Mouse (Mus musculus) liver, embryonic 11.5 days (tissue): ENCODE results near the gene Oaz1. TPM values are rescaled to one million over a fixed set of nuclear protein-coding genes. Genes with fewer than 3 reads are reported as not detected.

ENCODE experiments used
- ATAC-seq: fragments of 200-750 bp; cut with Nextera tagmentation; replicated peaks from 2 replicates; pipeline ENCODE4 v1.8.0; 2017; ENCODE audit warnings: moderate number of reproducible peaks, mild to moderate bottlenecking, moderate TSS enrichment, moderate library complexity; ENCODE audit not compliant: low FRiP score
- DNase-seq: peaks from one replicate; pipeline ENCODE4 v3.0.0-alpha.2; 2017; ENCODE audit warnings: low spot score
- H3K27ac ChIP-seq: fragments of 300-500 bp; sonication (generic); 2 replicates; pipeline ENCODE4 v1.5.1; 2014; ENCODE audit warnings: mild to moderate bottlenecking, low read depth, low read length, control low read depth
- H3K27me3 ChIP-seq: fragments of 300-500 bp; sonication (generic); replicated peaks from 2 replicates; pipeline ENCODE4 v1.6.1; 2014; ENCODE audit warnings: low read length, mixed read lengths; ENCODE audit not compliant: control insufficient read depth, insufficient read depth
- H3K36me3 ChIP-seq: fragments of 300-500 bp; sonication (generic); 2 replicates; pipeline ENCODE4 v1.6.1; 2014; ENCODE audit warnings: mild to moderate bottlenecking, low read length, moderate library complexity, mixed read lengths; ENCODE audit not compliant: control insufficient read depth, insufficient read depth
- H3K4me1 ChIP-seq: fragments of 300-500 bp; sonication (generic); replicated peaks from 2 replicates; pipeline ENCODE4 v1.6.1; 2014; ENCODE audit warnings: low read length, mixed read lengths; ENCODE audit not compliant: control insufficient read depth, insufficient read depth
- H3K4me2 ChIP-seq: fragments of 300-500 bp; sonication (generic); 2 replicates; pipeline ENCODE4 v1.6.1; 2014; ENCODE audit warnings: mild to moderate bottlenecking, control low read depth, moderate library complexity
- H3K4me3 ChIP-seq: fragments of 300-500 bp; sonication (generic); 2 replicates; pipeline ENCODE4 v1.5.1; 2014; ENCODE audit warnings: low read depth, low read length, control low read depth
- H3K9ac ChIP-seq: fragments of 300-500 bp; sonication (generic); 2 replicates; pipeline ENCODE4 v1.6.1; 2014; ENCODE audit warnings: low read depth, low read length, control low read depth
- H3K9me3 ChIP-seq: fragments of 300-500 bp; sonication (generic); 2 replicates; pipeline ENCODE4 v1.6.1; 2016; ENCODE audit warnings: low read length, inconsistent platforms, mixed read lengths; ENCODE audit not compliant: control insufficient read depth
- WGBS: fragments of 180-500 bp; shearing (Covaris S2); extraction: QIAGEN DNeasy Blood & Tissue Kit; methylation state at CpG from one replicate; pipeline ENCODE4 v1.1.7; 2014; 5-methylcytosine and 5-hydroxymethylcytosine counted together
- polyA plus RNA-seq: library from polyadenylated mRNA; unstranded; fragments of >200 nt; fragmentation: Nextera tagmentation; extraction: Ambion mirVana; gene quantifications from 2 replicates; pipeline ENCODE4 v1.2.1, GENCODE M21; 2014

Oaz1 gene
- polyA plus RNA-seq, 1 experiment from 2014 or later = 1,800 TPM

- no peak within 1 kb of the TSS for H3K27ac ChIP-seq
Measured at GRCm38 (mm10) chr10:80843931-80844547, 17.6 kb downstream of the Oaz1 start, which contains the start of gene Lingo3. Lingo3 (minus strand) TSS chr10:80844039.

GRCm38 (mm10) chr10:80845055-80845693, 18.7 kb downstream of the Oaz1 start:
- Histone ChIP-seq H3K4me3 (no peak overlapping the region), H3K36me3 (no peaks in the 10 kb centered on the region; the same call in 1 of the 2 replicates), H3K9ac (no peak overlapping the region), H3K9me3 (no peaks in the 10 kb centered on the region), H3K27ac (no peak overlapping the region), H3K4me2 (no peak overlapping the region; the same call in 1 of the 2 replicates), H3K27me3 (peaks cover 61% of the 10 kb centered on the region), H3K4me1 (peaks cover 15% of the 10 kb centered on the region)
- no peak for DNase-seq
- 66% methylated on average over 8 of the region's 8 CpGs for WGBS
- ATAC-seq = no peak

More at GRCm38 (mm10) chr10:80843931-80844547, 17.6 kb downstream of the Oaz1 start, which contains the start of gene Lingo3:
- Histone ChIP-seq H3K4me1 (peaks cover 12% of the 10 kb centered on the region), H3K9ac (no peak within 1 kb of the TSS), H3K27me3 (peaks cover 61% of the 10 kb centered on the region), H3K4me3 (peak within 1 kb of the TSS; percentile 36), H3K4me2 (peak within 1 kb of the TSS; percentile 65), H3K9me3 (no peaks in the 10 kb centered on the region), H3K36me3 (no peaks in the 10 kb centered on the region)
- DNase-seq (no peak), ATAC-seq (no peak)
- 6% methylated on average over 51 of the region's 51 CpGs for WGBS

GRCm38 (mm10) chr10:80845732-80846131, 19.3 kb downstream of the Oaz1 start:
- H3K4me3 ChIP-seq = no peak overlapping the region
- peaks cover 15% of the 10 kb centered on the region for H3K4me1 ChIP-seq
- no peak overlapping the region for H3K9ac ChIP-seq
- peaks cover 59% of the 10 kb centered on the region for H3K27me3 ChIP-seq
- DNase-seq (no peak), ATAC-seq (no peak)
- no peaks in the 10 kb centered on the region for H3K9me3 ChIP-seq
- H3K36me3 ChIP-seq = no peaks in the 10 kb centered on the region; the same call in 1 of the 2 replicates
- 76% methylated on average over 12 of the region's 12 CpGs for WGBS
- no peak overlapping the region for H3K4me2 ChIP-seq
- H3K27ac ChIP-seq = no peak overlapping the region

GRCm38 (mm10) chr10:80848571-80848970, 22.1 kb downstream of the Oaz1 start:
- Histone ChIP-seq H3K9me3 (no peaks in the 10 kb centered on the region), H3K4me2 (no peak overlapping the region), H3K36me3 (peaks cover 16% of the 10 kb centered on the region), H3K27ac (no peak overlapping the region), H3K4me3 (no peak overlapping the region; the same call in 1 of the 2 replicates), H3K9ac (no peak overlapping the region), H3K4me1 (peaks cover 15% of the 10 kb centered on the region), H3K27me3 (peaks cover 31% of the 10 kb centered on the region)
- 6% methylated on average over 10 of the region's 10 CpGs for WGBS
- DNase-seq (peak; percentile 76), ATAC-seq (peak; percentile 81)

- Histone ChIP-seq H3K27ac (peak within 1 kb of the TSS; percentile 96), H3K9me3 (no peaks in the 10 kb centered on the region), H3K4me3 (peak within 1 kb of the TSS; percentile 96), H3K9ac (peak within 1 kb of the TSS; percentile 96), H3K27me3 (no peaks in the 10 kb centered on the region), H3K4me1 (peaks cover 41% of the 10 kb centered on the region), H3K4me2 (peak within 1 kb of the TSS; percentile 90), H3K36me3 (peaks cover 16% of the 10 kb centered on the region)
- peak; percentile 97 for DNase-seq
- under 1% methylated on average over 81 of the region's 81 CpGs for WGBS
- peak; percentile 56 for ATAC-seq
Measured at GRCm38 (mm10) chr10:80854913-80855748, 28.7 kb downstream of the Oaz1 start, which contains the start of the genes Lsm7 and Sppl2b. Lsm7 (minus strand) TSS chr10:80855209. Sppl2b (plus strand) TSS chr10:80855275.

DNA sequence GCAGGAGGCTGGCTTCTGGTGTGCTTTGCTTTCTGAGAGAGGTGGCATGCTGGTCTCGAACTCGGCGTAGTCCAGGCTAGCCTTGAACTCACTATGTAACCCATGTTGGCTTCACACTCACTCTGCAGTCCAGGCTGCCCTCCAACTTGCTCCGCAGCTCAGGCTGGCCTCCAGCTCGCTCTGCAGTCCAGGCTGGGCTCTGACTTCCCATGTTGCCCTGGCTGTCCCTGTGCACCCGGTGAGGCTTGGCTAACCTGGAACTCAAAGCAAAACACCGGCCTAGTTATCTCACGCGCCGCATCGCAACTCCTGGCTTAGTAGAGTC, 29.3 kb downstream of the Oaz1 start:
- Histone ChIP-seq H3K4me1 (peaks cover 41% of the 10 kb centered on the region), H3K9me3 (no peaks in the 10 kb centered on the region), H3K36me3 (peaks cover 16% of the 10 kb centered on the region), H3K27me3 (no peaks in the 10 kb centered on the region), H3K4me3 (peak overlapping the region; percentile 96), H3K4me2 (peak overlapping the region; percentile 90), H3K9ac (peak overlapping the region; percentile 96), H3K27ac (peak overlapping the region; percentile 96)
- no peak for ATAC-seq
- WGBS = 14% methylated on average over 11 of the region's 11 CpGs
- no peak for DNase-seq

DNA sequence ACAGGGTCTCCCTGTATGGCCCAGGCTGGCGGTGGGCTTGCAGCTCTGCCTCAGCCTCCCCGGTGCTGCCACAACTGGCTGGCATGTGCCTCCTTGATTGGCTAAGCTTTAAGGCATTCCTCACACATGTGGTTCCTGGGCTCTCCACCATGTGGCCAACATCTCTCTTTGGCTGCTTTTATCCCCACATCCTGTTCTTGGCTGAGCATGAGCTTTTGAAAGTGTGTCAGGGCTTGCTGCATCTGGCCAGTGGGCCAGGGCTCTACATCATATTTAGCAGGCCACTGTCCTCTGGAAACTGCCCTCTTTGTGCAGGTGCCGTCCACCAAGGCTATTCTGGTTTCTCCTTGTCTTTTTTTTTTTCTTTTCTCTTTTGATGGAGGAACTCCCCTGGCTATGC, 29.8 kb downstream of the Oaz1 start:
- DNase-seq (no peak), ATAC-seq (no peak)
- H3K9me3 ChIP-seq = no peaks in the 10 kb centered on the region
- no peaks in the 10 kb centered on the region for H3K27me3 ChIP-seq
- H3K4me1 ChIP-seq = peaks cover 41% of the 10 kb centered on the region
- H3K27ac ChIP-seq = peak overlapping the region; percentile 96
- WGBS = 59% methylated on average over 3 of the region's 3 CpGs
- H3K4me2 ChIP-seq = peak overlapping the region; percentile 90
- H3K9ac ChIP-seq = peak overlapping the region; percentile 96
- peaks cover 16% of the 10 kb centered on the region for H3K36me3 ChIP-seq
- H3K4me3 ChIP-seq = peak overlapping the region; percentile 96

- Histone ChIP-seq H3K27ac (peak overlapping the region; percentile 96), H3K4me2 (peak overlapping the region; percentile 90), H3K36me3 (peaks cover 12% of the 10 kb centered on the region), H3K9ac (peak overlapping the region; percentile 96), H3K4me3 (peak overlapping the region; percentile 96), H3K27me3 (no peaks in the 10 kb centered on the region), H3K4me1 (peaks cover 46% of the 10 kb centered on the region), H3K9me3 (no peaks in the 10 kb centered on the region)
- 66% methylated on average over 5 of the region's 5 CpGs for WGBS
- ATAC-seq (0 out of 2 replicates have a peak, but pooled peaks have one; percentile 18), DNase-seq (no peak)
Measured at GRCm38 (mm10) chr10:80856908-80857307, 30.5 kb downstream of the Oaz1 start.
